Mouse (Mus musculus) lung, postnatal 4 days (tissue): ENCODE data around the gene Zswim1.
"Not testable (repeated sequence)": the region's sequence is repeated elsewhere in the genome, so short reads cannot be mapped to it uniquely, and the experiment has no call there.

Experiments
- DNase-seq, 2 experiments: peaks; one replicate each; pipeline ENCODE4 v3.0.0; 2021

The Zswim1 gene

DNA sequence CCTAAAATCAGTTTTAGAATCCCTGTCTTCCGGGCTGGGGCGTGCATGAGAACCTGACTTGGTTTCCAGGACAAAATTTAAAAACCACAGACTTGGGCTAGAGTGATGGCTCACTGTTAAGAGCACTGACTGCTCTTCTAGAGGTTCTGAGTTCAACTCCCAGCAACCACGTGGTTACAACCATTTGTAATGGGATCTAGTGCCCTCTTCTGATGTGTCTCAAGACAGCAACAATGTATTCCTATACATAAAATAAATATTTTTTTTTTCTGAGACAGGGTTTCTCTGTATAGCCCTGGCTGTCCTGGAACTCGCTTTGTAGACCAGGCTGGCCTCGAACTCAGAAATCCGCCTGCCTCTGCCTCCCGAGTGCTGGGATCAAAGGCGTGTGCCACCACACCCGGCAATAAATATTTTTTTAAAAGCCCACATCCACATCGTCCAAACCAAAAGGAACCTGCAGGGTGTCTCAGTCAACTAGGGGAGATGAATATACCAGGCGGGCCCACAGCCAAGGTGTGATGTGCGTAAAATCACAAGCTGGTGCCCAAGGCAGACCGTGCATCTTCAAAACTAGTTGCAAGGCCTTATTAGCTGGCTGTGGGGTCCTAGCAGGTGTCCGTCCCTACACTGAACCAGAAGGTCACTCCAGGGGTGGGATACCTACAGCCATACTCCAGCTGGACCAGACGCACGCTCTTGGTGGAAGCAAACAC lies 9.7 kb downstream of the Zswim1 start:
- DNase-seq = no peak

DNA sequence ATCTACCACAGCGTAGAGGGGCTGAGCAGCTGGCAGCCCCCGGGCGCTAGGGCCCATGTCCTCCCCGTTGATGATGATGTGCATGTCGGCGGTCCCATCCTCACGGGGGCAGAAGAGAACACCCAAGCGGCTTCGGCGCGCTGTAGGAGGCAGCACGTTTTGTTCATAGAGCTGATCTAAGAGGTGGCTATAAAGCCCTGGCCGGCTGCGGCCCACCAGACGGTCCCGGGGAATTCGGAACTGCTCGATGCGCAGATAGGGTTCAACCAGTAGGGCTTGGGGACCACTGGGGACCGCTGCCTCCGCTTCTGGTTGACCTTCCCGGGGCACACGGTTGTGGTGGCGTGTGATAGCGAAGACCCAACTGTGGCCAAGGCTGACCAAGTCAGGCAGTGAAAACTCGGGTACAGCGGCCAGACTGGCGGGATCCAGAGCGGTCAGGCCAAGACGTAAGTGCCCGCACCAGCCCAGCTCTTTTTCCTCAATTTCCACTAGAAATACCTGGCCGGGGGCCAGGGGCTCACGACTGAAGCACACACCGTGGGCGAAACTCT lies 10.3 kb downstream of the Zswim1 start, which contains the start of gene Ctsa:
Gene Ctsa, plus strand, starts transcription at position 126 of the 554 bp plus-strand sequence.
- peak; percentile 87 for DNase-seq

DNA sequence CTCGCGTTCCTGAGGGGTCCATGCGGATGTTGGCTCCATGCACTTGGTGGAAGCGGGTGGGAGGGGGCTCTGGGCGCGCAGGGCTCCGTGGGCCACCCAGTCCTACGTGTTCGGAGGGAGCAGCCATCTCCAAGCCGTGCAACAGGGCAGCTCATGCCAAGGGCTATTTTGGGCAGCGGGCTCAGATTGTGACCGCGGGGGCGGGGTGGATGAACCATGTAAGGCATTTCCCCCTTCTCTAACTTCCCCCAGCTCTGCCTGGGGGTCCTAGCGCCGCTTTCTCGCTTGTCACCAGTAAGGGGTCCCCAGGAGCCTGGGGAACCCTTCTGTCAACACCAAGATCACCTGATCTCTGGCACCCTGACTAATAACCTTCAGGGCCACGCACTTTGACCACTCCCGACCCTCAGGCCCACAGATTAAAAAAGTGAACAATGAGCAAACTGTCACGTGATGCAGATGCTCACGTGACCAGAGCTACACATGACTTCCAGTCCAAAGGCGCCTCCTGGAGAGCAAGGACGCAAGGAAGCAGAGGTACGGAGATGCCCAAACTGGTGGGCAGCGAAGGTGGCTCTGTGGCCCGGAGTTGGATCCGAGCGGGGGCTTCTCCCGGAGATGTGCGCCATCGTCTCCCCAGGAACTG lies 11.0 kb downstream of the Zswim1 start, which contains the start of gene Neurl2:
Gene Neurl2, minus strand, starts transcription at position 143 of the 646 bp plus-strand sequence.
- DNase-seq = peak; percentile 92 to 93

DNA sequence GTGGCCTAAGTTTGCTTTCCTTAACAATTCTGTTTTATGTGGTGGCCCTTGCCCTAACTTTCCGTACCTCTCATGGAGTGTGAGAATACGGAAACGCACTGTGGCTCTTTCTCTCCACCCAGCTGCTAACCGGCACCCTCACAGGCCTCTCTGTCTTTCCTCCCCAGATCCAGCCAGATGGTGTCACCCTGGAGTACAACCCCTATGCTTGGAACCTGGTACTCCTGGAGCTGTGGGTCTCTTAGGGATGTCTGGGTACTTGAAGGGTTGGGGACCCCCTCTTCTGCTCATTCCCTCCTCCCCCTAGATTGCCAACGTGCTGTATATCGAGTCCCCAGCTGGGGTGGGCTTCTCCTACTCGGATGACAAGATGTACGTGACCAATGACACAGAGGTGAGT lies 12.0 kb downstream of the Zswim1 start:
- DNase-seq = peak in 1 of 2 experiments; percentile 26

DNA sequence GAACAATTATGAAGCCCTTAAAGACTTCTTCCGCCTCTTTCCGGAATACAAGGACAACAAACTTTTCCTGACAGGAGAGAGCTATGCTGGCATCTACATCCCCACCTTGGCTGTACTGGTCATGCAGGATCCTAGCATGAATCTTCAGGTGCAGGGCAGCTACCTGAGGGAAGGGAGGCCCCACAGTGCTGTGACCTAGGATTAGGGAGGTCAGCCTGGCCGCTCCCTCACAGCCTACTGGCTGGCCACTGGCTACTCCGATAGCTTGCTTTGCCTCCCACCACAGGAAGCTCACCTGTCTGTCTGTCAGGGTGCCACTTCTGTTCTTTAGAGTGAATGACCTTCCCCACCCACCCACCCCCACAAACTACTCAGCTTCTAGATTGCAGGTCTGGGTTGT lies 12.7 kb downstream of the Zswim1 start:
- DNase-seq = peak in 1 of 2 experiments; percentile 20

DNA sequence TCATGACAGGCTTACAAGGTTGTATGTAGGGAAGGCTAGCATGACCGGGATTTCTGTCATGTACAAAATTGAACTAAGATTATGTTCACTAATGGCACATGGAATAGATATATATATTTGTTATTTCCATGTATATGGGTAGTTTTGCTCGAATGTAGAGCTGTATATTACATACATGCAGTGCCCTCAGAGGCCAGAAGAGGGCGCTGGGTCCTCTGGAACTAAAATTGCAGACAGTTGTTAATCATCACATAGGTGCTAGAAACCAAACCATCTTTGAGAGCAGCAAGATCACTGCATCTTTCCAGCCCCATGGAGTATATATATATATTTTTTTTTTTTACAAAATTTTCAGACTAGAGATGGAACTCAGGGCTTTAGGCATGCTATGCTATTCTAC lies 23.3 kb downstream of the Zswim1 start:
- DNase-seq = no peak

DNA sequence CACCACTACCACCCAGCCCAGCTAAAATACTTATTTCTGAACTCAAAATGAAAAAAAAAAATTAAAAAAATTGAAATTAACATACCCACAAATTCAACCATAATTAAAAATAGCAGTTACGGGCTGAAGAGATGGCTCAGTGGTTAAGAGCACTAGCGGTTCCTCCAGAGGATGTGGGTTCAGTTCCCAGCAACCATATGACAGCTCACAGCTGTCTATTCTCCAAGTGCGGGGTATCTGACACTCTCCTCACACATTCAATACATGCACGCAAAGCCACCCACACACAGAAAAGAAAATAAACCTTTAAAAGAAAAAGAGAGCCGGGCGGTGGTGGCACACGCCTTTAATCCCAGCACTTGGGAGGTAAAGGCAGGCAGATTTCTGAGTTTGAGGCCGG lies 27.6 kb downstream of the Zswim1 start:
- DNase-seq = no peak

DNA sequence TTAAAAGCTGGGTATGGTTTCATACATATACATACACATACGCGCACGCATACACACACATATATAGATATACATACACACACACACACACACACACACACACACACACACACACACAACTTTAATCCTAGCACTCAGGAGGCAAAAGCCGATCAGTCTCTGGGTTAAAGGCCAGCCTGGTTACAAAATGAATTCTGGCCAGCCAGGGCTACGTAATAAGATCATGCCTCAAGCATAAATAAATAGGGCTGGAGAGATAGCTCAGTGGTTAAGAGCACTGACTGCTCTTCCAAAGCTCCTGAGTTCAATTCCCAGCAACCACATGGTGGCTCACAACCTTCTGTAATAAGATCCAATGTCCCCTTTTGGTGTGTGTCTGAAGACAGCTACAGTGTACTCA lies 33.1 kb downstream of the Zswim1 start:
- not testable (repeated sequence) for DNase-seq

DNA sequence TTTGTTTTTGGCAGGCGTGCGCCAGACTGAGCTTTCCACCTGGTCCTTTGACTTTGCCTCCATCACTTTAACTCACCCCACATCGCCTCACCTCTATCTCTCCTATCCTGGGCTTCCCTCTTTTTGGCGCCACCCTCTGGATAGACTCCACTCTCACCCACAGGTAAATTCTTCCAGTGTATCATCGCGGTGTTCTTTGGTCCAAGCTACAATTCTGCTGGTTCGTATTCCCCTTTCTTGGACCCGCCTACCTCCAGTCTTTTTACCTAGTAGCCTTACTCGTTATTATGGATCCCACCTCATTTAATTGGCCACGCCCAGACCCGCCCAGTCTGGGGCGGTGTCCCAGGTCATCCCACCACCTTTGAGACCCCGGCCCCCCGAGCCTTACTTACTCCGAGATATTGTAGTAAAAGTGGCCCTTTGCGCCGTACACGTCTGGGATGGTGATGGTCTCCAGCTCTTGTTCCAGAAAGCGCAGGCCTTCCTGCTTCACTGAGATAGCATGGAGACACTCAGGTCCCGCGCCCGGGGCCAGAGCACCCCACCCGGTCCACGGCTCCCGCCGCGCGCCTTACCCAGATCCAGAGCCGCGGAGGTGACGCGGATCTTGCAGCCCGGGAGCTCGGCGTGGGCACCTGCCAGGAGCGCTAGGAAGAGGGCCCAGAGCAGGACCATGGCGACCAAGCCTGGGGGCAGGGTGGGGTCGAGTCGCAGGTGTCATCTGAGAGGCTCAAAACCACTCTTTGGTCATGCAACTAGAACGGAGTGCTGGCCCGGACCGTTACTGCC lies 34.0 kb downstream of the Zswim1 start:
- peak; percentile 27 to 50 for DNase-seq

DNA sequence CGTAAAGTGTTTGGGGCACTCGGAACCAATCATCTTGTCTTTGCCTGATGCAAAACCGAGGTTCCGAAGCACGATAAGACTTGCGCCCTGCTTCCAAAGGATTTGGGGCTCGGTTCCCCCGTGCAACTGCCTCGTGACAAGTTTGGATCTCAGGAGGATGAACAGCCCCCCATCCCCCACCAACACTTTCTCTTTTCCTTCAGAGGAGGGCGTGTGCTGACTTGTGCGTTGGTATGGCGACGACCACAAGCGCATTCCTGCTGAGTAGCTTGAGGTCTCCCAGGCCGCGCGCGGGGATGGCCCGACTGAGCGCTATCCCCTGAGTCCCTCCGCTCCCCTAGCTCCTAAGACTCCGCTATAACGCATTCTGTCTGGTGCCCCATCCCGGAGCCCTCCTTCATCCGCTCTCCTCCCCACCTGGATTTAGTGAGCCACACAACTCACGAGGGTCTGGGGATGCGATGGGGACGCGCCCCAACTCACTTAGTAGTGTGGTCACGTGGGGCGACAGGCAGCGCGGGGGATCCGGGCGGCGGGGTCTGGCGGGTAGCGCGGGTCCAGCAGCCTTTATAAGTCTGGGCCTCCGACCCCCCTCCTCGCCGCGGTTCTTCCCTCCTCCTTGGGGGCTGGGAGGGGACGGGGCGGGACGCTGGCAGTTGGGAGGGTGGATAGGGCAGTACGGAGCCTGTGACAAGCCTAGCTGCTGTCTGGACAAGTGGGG lies 34.8 kb downstream of the Zswim1 start, which contains the start of gene Pltp:
Gene Pltp, minus strand, starts transcription at position 611 of the 721 bp plus-strand sequence.
- DNase-seq = peak; percentile 80 to 84

DNA sequence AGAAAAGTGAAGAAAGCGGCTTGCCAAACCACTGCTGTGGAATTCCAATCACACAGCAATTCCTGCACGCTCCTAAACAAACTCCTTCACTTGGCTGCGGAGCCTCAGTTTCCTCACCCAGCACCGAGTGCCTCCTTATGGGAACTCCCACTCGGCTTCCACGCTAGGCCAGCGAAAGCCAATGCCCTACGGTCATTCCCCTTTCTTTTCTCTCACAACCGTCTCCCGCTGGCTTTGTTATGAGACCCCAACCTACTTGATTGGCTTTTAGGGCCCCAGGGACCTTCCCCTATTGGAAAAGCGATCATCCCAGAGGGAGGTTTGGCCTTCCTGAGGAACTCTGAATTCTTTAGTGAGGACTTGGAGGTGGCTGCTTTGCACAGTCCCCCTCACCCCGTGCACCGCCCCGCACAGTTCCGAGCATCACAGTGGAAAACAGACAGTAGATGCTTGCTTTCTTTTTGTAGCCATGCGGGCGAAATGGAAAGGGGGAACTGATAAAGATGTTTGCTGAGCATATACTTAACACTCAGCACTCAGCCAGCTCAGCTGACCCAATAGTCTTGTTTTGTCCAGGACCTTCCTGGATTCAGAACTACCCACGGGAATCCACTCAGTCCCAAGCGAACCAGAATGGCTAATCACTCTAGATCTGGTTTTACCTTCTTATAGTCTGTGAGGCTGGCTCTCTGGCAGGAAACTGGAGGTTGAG lies 35.5 kb downstream of the Zswim1 start:
- DNase-seq = no peak

DNA sequence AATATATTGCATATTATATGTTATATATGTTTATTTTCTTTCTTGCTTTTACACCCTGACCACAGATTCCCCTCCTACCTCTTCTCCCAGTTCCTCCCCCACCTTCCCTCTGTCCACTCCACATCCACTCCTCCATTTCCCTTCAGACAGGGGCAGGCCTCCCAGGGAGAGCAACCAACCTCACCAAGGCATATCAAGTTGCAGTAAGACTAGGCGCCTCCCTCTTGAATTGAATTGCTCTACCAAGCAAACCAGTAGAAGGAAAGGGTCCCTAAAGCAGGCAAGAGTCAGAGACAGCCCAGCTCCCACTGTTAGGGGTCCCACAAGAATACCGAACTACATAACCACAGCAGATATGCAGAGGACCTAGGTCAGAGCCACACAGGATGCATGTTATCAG lies 36.7 kb downstream of the Zswim1 start:
- no peak for DNase-seq

DNA sequence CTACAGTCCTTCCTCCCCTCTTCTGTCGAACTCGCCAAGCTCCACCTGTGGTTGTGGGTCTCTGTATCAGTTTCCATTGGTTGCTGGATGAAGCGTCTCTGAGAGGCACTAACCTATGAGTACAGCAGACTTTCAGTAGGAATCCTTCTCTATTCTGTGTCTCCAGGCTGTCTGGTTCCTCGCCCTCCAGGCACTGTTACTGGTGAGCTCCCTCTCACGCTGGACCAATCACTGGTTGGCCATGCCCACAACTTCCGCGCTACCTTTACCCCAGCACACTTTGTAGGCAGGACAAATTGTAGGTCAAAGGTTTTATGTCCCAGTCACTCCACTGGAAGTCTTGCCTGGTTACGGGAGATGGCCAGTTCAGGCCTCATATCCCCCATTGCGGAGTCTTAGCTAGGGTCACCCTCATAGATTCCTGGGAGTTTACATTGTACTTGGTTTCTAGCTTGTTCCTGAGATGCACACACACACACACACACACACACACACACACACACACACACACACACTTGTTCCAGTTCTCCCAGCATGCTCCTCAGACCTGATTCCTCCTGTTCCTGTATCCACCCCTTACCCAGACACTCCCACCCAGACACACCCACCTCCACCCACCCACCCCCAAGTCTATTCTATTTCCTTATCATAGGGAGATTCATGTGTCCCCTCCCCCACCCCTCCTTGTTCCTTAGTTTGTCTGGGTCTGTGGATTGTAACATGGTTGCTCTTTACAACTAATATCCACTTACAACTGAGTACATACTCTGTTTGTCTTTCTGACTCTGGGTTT lies 37.4 kb downstream of the Zswim1 start:
- DNase-seq = no peak

DNA sequence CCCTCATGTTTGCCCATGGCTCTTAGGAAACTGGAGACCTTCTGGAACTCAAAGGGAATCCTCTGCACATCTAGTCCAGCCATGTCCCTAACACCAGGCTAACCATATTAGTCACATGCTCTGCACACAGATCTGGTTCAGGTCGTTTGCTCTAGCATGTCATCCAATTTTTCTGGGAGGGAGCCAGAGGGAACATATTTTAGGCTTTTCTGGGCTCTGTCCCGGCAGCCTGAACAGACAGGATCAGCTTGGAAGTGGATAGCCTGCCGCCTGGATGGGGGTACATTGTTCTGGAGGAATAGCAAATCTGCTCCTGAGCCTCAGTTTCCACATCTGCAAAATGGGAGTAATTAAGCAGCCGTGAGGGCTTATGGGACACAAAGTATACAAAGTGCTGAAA lies 38.6 kb downstream of the Zswim1 start:
- DNase-seq = no peak

DNA sequence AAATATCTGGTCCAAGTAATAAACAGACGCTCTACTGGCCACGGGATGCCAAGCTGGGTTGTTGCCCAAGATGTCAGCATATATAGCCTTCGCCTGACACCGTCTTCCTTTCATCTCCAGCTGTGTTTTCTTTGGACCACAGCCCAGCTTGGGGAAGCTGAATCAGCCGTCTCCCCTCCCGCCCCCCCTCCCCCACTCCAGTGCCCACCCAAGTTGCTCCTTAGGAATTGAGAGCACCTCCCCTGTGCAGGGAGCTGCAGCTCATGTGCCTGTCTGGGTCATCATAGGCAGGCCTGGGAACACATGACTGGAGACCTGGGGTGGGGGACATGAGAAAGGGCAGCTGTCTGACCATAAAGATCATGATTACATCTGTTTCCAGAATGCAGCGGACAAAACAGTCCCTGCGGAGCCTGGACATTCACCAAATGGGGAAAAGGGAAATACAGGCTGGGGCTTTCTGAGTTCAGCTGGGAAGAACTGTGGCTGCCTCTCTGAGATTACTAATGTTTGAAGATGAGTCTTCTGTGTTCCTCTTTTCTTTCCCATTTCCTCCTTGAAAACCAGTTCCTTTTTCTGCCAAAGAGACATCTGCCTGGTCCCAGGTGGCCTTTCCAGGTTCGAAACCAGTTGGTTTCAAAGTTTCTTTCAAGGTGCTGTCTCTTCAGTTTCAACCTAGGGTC lies 39.8 kb downstream of the Zswim1 start:
- DNase-seq = peak; percentile 87 to 92

DNA sequence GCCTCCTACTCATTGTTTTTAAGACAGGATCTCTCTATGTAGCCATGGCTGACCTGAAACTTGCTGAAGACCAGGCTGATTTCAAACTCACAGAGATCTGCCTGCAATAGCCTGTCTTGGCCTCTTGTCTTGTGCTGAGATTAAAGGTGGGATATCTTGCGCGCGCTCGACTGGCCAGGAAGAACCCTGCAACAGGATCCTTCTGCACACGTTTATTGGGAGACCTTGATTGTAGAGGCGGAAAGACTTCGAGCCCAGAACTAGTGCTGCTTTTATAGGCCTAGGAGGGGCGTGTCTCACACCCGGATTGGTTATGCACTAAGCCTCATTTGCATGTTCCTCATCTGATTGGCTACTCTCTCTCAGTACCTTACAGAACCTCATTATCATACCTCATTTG lies 40.9 kb downstream of the Zswim1 start:
- DNase-seq = not testable (repeated sequence)

DNA sequence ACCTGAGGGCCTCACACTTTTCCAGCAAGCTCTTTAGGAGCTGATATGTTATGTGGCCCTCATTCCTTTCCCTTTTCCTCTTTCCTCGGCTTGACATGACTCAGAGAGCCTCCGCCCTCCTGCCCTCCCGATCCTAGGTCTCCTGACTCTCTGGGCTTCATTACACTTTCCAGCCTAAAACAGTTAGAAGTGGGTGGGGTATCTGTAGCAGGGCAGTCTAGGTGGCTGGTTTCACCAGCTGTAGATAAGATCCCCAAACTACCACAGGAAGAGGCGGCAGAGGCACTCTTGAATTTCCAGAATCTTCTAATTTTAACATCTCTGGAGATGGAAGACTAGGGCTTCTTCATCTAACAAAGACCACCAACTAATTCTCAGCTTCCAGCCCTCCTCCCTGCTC lies 42.1 kb downstream of the Zswim1 start:
- DNase-seq = no peak

DNA sequence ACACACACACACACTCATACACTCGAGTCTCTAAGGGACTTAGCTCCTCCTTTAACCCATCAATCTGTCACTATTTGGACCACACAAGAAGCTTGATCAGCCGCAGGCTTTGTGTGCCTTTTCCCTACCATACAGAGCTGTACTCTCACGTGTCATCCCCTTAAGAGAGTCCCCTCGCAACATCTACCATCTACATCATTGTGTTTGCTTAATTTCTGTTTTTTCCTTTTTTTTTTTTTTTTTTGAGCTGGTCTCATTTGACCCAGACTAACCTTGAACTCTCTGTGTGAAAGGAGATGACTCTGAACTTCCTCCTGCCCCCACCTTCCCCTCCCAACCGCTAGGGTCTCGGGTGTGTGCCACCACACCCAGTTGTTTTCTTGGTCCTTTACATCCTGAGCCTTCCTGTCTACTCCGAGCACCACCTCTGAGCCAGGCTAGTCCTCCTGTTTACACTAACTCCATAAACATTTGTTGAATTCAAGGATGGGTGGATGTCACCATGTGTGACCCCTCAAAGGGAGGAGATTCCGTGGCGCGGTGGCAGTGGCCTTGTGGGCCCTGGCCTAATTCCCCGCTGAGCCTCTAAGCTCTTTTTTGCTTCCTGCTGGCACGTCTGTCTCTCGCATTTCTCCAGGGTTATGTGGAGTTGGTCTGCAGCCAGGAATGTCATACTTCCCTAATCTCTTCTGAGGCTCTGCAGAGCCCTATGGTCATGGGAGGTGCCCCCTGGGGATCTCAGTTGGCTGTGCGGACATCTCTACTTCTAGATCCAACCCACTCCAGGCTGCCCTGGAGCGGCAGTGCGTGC lies 44.5 kb downstream of the Zswim1 start:
- peak; percentile 83 to 91 for DNase-seq

DNA sequence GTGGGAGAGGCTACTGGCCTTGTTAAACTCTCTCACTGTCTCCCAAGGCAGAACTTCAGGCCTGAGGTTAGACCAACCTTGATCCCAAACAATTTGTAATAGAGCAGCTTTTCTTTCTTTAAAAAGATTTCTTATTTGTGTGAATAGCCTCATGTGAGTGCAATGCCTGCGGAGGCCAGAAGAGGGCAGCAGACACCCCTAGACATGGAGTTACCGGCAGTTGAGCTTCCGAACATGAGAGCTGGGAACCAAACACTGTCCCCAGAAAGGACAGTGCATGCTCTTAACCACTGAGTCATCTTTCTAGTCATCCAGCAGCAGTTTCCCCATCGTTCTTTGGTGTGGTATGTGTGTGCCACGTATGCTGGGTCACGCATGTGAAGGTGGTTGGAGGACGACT lies 45.1 kb downstream of the Zswim1 start:
- DNase-seq = no peak
